Mouse (Mus musculus): ENCODE results near the gene Vmn2r79. TPM values are rescaled to one million over a fixed set of nuclear protein-coding genes. Genes with fewer than 3 reads are reported as not detected.
"Not testable (repeated sequence)": the region's sequence is repeated elsewhere in the genome, so short reads cannot be mapped to it uniquely, and the experiment has no call there.

The Vmn2r79 gene
- not detected in 2 replicates for polyA plus RNA-seq (2012; rRNA removed)

DNA sequence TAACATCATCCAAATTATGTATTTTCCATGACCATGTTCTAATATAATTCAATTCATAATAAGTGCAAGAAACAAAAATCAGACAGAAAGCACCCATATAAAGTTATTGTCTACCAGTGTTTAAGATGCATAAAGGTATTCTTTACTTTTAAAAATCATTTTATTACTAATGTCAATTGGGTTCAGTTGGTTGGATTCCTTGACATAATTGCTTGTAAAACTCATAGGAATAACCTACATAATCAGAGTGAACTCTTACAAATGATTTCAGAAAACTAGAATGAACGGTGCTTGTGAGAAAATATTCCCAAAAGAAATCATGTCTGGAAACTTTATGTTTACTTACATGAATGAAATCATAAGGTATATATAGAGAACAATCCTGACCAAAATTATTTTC is at the start of gene Vmn2r79:
TSS of gene Vmn2r79 (plus strand) at position 301 of the 400 bp plus-strand sequence.
- H3K4me1 ChIP-seq (ENCODE audit: control insufficient read depth, insufficient read depth, low read length); H3K4me3 ChIP-seq (ENCODE audit: insufficient read depth, low read length); H3K27ac ChIP-seq (ENCODE audit: insufficient read depth, low read length): not testable (repeated sequence)

DNA sequence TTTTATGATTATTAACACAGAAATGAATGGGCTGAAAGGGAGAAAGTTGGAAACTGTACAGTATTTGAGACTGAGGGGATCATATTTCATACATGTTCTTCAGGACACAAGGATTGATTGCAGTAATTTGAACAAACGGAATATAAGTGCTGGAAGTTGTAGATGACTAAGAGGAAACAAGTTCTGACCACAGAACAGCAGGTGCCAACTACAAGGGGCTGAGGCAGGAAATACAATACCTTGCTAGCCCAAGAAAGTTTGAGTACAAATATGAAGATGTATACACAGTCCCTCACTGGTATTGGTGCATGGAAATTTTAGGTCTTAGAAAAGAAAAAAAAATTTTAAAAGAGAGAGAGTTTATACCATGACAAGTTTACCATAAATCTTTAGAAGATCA is 1.2 kb upstream of the Vmn2r79 start:
- Histone ChIP-seq H3K27ac (ENCODE audit: insufficient read depth, low read length) (no peak overlapping the region), H3K4me1 (ENCODE audit: control insufficient read depth, insufficient read depth, low read length) (no peaks in the 10 kb centered on the region), H3K4me3 (ENCODE audit: insufficient read depth, low read length) (no peak overlapping the region)
- TF ChIP-seq POLR2A (IDR thresholded peaks at IDR 0.05; ENCODE audit: extremely low read depth, insufficient read depth, low read length) (no peak), CTCF (IDR thresholded peaks at IDR 0.05; ENCODE audit: extremely low read depth, insufficient read depth, low read length) (no peak)

DNA sequence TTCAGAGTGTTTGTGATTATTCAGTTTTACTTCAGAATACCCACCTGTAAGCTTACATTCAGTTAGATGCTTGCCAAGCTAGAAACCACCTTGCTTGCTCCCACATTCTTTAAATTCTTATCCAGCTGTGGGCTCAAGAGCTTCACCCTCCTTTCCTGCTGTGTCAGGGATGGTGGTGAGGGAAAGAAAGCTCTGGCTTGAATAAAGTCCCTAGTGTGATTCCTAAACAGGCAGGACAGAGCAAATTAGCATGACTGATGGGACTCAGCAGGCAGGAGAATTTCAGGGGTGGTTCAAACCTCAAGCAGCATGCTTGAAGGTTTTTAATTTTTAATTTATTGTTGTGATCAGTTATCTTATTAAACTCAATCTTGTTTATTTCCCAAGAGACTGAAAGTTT is 30.6 kb downstream of the Vmn2r79 start:
- not testable (repeated sequence) for H3K27ac ChIP-seq (ENCODE audit: insufficient read depth, low read length); H3K4me1 ChIP-seq (ENCODE audit: control insufficient read depth, insufficient read depth, low read length); H3K4me3 ChIP-seq (ENCODE audit: insufficient read depth, low read length)

DNA sequence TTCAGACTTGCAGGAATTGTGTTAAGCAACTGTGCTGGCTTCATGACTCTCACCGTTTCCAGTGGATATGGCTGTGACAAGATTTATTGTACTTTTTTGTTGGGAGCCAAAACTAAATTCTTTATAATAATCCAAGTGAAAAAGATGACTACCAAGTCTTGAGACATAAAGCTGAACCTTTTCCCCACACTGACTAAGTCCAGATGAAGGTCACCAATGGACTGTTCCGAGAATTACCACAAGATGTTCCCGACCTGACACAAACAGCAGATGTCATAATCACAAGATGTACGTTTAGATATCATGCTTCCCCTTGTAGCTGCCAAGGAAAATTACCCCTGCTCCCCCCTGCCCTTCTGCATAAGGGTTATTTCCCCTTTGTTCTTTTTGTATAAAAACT is 67.7 kb downstream of the Vmn2r79 start:
- Histone ChIP-seq H3K4me3 (ENCODE audit: insufficient read depth, low read length) (no peak overlapping the region), H3K4me1 (ENCODE audit: control insufficient read depth, insufficient read depth, low read length) (no peaks in the 10 kb centered on the region), H3K27ac (ENCODE audit: insufficient read depth, low read length) (no peak overlapping the region)
- TF ChIP-seq POLR2A (IDR thresholded peaks at IDR 0.05; ENCODE audit: extremely low read depth, insufficient read depth, low read length) (no peak), CTCF (IDR thresholded peaks at IDR 0.05; ENCODE audit: extremely low read depth, insufficient read depth, low read length) (no peak)

Other genes starting within 250 kb of the Vmn2r79 start
- 4.2 and 4.3 TPM in 2 replicates for gene Folh1, start 220.2 kb upstream of the Vmn2r79 start, polyA plus RNA-seq (2012; rRNA removed)
- gene Vmn2r77, start 201.1 kb upstream of the Vmn2r79 start, polyA plus RNA-seq (2012; rRNA removed) = not detected in 2 replicates
- gene Vmn2r78, start 81.0 kb upstream of the Vmn2r79 start, polyA plus RNA-seq (2012; rRNA removed) = 0.02 TPM in 1 of 2 replicates, not detected in the other
- 0.04 and 0.17 TPM in 2 replicates for gene Nox4, start 250.0 kb downstream of the Vmn2r79 start, polyA plus RNA-seq (2012; rRNA removed)